Mouse (Mus musculus): ENCODE results near the gene 1700093K21Rik.

The 1700093K21Rik gene

DNA sequence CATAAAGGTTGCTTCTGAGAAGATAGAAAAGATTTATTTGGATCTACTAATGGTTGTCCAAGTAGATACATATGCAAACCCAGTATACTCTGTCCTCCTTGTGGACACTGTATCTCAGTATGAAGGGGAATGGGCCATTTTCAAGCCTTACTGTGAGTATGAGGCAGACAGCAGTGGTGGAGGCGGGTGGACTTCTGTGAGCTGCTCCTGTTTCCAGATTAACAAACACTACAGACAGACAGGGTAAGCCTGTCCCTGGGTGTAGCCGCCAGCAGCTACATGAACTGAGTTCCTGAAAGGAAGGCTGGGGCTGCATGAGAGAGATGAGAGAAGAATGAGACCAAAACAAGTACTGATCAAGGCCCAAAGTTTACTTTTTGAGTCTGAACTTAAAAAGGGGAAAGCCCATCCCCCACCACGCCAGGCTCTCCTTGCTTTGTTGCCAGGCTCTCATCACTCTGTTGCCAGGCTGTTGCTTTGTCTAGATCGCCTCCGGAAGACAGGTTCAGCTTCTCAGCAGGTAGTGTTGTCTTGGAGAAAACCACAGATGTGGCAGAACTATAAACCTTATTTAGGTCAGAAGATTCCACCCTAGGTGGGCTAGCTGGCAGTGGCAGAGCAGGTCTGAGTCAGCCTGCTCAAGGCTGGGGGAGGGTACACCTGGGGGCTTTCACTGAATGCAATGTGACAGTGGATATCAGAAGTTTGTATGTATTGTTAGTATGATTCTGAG lies at the start of gene 1700093K21Rik:
1700093K21Rik (minus strand) TSS at position 683 of the 733 bp plus-strand sequence.
- DNase-seq (ENCODE audit: low read depth, low spot score): peak; percentile 68

DNA sequence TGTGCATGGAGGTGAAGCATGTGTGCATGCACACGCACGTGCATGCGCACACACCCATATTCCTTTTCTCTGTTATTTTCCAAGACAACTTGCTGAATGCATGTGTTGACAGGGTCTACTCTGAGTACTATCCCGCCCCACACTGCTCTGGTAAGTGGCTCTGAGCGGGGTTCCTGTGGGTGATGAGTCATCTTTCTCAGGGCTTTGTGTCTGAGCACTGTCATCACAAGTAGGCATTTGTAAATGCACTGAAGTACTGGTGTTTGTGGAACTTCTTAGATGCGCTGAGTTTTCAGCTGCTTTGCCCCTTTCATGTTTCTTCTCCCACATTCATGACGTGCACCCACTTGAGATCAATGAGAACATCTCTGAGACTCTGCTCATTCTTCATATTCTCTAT lies 49.2 kb upstream of the 1700093K21Rik start:
- DNase-seq (ENCODE audit: low read depth, low spot score): no peak

DNA sequence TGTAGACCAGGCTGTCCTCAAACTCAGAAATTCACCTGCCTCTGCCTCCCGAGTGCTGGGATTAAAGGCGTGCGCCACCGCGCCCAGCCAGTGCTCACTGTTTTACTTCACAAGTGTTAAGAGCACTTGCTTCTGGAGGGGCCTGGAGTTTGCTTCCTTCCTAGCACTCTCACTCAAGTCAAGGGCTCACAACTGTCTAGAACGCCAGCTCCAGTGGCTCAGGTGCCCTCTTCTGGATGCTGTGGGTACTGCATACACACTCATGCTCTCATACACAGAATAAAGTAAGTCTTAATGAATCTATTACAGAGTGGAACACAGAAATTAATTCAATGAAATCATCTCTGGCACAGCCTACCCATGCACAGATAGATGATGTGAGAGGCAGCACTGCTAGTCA lies 44.8 kb upstream of the 1700093K21Rik start:
- DNase-seq (ENCODE audit: low read depth, low spot score): peak; percentile 88

DNA sequence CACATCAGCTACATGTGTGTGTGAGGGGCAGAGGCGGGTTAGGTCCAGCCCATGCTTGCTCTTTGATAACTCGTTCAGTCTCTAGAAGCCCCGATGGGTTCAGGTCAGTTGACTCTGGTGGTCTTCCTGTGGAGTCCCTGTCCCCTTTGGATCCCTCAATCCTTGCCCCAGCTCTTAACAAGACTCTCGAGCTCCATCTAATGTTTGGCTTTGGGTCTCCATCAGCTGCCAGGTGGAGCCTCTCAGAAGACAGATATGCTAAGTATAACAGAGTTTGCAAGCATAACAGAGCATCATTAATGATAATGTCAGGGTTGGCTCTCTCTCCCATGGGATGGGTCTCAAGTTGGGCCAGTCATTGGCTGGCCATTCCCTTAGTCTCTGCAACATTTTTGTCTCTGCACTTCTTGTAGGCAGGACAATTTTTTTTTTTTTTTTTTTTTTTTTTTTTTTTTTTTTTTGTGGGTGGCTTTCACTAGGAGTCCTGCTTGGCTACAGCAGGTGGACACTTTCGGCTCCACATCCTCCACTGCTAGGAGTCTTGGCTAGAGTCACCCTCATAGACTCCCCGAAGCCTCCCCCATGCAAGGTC lies 36.2 kb upstream of the 1700093K21Rik start:
- DNase-seq (ENCODE audit: low read depth, low spot score): peak; percentile 61

DNA sequence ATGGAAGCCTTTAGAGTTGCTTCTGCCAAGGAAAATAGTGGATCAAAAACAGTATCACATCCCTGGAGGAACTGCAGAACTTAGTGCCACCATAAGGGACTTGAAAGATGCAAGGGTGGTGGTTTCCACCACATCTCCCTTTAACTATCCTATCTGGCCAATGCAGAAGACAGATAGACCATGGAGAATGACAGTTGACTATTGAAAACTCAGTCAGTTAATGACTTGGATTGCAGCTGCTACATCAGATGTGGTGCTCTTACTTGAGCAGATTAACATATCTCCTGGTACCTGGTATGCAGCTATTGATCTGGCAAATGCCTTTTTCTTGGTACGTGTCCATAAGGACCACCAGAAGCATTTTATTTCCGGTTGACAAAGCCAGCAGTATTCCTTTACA lies 16.5 kb upstream of the 1700093K21Rik start:
- no peak for DNase-seq (ENCODE audit: low read depth, low spot score)

DNA sequence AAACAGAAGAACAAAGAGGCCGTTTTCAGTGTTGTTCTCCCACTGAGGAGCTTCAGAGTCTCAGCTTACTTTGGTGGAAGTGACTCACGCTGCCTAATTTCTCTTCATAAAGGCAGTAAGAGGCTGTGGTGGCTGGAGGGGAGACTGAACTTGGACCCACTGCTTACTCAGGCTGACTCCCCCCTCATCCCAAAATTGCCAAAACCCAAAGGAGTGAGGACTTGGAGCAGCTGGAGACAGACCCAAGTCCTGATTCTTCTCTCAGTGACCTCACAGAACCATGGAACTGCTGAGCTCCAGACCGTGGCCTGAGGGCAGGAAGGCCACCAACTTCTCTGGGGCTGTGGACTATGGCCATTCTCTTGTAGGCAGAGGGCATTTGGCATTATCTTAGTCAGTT lies 2.0 kb downstream of the 1700093K21Rik start:
- no peak for DNase-seq (ENCODE audit: low read depth, low spot score)

DNA sequence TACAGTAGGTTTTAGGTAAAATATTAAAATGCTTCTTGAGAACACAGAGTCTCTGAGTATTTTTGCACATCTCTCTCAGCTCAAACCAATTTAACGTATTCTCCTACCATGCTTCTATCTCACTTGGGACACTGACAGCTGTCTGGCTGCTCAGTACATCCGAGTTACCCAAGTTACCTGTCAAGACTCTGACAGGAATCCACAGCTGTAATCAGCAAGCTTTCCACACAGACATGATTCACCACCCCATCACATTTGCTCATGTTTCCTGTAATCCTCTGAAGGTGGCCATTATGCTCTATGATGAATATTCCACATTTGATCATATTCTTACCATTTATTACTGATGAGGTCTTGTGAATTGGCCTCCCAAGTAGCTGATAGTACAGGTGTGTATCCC lies 5.6 kb downstream of the 1700093K21Rik start:
- DNase-seq (ENCODE audit: low read depth, low spot score): no peak

DNA sequence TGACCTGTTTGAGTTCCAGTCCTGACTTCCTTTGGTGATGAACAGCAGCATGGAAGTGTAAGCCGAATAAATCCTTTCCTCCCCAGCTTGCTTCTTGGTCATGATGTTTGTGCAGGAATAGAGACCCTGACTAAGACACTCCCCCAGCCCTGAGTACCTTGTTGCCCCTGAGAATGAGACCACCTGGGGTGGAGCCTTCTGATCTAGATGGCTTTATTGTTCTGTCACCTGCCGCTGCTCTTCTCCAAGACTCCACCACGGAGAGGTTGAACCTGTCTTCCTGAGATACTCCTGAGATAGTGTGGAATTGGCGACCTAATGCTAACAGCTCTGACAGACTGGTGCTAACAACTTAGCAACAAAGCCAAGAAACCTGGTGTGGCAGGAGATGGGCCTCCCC lies 6.2 kb downstream of the 1700093K21Rik start:
- peak; percentile 56 for DNase-seq (ENCODE audit: low read depth, low spot score)

DNA sequence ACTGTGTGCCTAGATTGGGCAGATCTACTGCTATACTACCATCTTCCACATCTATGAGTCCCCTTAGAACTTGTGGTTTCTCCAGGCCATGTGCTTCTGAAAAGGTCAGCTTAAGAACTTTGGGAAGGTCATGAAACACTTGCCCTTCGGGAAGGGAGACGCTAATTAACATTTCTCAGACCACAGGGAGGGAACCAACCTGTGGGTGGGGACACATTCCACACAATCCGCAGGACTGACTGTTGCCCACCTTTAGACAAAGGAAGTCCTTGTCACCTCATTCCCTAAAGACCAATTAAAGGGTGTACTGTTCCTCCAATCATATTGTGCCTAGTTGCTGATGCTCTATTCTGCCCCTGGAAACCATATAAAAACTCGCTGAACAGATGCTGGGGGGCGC lies 16.2 kb downstream of the 1700093K21Rik start:
- DNase-seq (ENCODE audit: low read depth, low spot score): peak; percentile 87

DNA sequence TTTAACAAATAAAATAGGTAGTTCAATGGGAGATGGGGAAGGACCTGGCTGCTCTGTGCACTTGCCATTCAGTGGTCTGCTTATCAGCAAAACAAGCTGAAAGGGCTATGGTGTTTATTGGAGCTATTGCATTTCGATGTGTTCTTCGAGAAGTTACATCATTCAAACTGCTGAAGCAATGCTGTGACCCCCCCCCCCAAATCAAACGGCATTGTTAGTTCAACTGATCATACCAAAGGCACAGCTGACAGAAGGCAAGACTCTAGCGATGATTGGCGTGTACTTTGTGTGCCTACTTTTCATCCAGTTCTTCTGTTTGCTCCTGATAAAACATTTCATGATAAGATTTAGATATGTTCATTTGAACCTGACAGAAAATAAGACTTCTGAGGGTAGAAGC lies 22.3 kb downstream of the 1700093K21Rik start:
- no peak for DNase-seq (ENCODE audit: low read depth, low spot score)

DNA sequence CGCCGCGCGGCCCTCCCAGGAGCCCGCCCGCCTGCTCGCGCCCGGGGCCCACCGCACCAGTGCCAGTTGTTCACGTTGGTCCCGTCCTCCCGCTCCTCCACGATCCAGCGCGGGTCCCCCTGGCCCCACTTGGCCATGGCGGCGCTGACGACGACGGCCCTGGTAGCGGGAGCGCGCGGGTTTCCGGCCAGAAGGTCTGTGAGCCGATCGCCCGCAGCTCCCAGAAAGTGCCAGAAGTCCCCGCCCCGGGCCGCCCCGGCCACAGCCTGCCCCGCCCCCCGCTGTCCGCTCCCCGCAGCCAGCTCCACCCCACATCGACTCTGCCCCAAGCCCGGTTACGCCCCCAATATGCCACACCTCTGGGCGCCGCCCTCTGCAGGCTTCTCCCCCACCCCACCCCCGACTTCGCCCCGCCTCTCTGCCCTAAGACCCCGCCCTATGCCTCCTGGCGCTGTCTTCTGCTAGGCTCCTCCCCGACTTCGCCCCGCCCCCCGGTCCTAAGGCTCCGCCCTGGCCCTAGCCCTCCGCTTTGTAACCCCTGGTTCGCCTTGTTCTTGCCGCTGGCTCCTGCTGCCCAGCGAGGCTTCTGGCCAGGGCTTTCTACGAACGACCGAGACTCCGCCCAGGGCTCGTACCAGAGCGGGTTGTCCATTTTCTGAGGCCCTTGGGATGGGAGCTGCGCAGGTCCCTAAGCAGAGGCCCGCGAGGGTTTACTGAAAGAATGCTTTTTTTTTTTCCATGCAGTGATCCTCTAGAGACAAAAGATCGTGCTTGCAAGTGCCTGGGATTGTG lies 23.0 kb downstream of the 1700093K21Rik start, which contains the start of gene Ahsa2:
Ahsa2 (minus strand) TSS at position 313 of the 792 bp plus-strand sequence.
- peak; percentile 97 for DNase-seq (ENCODE audit: low read depth, low spot score)

DNA sequence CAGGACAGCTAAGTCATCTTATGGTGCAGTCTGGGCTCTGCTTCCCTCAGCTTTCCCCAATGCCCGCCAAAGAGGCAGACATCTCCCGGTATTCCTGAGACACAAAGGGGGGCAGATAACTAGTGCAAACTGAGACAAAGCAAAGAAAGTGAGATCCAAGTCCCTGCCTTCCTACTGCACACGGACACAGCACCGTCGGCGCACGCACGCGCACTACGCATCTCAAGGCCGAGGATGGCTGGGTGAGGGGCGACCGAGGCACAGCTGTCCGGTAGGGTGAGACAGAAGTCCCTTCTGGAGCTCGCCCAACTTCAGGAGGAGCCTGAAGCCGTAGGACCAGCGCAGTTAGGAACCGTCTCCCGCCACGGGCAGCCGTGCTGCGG lies 23.6 kb downstream of the 1700093K21Rik start:
- peak; percentile 85 for DNase-seq (ENCODE audit: low read depth, low spot score)

DNA sequence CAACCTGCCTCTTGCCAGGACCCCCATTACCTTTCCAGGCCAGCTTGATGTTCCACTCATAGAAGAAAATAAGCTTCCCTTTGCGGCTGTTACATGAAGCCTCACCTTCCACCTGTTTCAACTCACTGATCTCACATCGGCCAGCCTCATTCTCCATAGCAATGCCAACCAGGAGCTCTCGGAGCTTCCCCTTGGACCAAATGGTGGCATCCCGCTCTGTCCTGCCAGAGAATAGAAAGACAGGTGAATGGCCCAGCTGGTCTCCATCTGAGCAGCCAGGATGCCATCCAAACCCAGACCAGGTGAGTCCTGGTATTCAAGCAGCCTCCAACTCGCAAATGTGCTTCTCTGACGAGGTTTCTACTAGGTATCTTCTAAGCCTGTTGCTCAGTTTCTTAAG lies 24.3 kb downstream of the 1700093K21Rik start:
- DNase-seq (ENCODE audit: low read depth, low spot score): no peak

DNA sequence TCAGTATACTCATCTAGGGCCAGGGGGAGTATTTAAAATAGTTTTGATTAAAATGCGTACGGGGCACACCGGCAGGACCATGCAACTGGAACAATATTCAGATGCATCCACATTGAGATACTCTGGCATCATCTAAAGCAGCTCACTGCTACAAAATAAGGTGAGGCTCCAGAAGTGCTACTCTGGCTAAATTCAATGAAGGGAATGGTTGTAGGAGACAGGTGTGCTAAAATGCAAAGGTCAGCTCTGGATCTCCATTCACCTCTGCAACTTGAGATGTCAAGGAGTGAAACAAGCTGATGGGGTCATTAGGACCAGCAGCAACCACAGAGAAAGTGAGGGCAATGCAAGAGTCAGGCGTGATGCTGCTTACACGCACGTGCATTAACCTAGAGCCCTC lies 25.7 kb downstream of the 1700093K21Rik start:
- DNase-seq (ENCODE audit: low read depth, low spot score): no peak

DNA sequence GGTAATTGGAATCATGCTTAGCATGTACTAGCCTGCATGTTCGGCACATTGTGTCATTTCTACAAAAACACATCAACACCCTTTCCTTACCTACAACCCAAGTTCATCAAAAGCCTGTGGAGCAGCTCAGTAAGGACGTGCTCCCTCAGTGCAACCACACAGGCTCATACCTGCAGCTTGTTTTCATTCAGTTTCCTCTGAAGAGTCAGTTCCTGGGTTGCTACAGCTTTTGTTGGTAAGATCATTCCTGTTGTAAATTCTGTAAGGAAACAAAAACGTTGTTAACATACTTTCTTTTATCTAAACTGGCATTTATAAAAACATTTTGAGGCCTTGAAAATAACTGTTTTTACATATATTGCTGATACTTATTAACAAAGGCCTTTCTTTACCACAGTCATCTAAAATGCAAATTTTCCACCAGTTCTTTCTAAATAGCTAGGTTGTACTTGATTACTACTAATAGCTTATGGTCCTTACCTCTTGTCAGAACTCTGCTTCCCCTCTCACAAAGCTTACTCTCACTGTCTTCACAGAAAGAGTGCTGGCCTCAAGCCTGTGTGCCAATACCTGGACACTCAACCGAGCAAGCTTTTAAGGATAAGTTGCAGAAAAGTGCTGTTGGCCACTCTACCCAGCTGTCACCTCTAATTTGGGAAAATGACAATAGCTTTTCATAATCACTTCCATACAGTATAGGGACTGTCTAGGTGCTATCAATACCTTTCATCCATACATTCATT lies 28.7 kb downstream of the 1700093K21Rik start:
- DNase-seq (ENCODE audit: low read depth, low spot score): no peak

DNA sequence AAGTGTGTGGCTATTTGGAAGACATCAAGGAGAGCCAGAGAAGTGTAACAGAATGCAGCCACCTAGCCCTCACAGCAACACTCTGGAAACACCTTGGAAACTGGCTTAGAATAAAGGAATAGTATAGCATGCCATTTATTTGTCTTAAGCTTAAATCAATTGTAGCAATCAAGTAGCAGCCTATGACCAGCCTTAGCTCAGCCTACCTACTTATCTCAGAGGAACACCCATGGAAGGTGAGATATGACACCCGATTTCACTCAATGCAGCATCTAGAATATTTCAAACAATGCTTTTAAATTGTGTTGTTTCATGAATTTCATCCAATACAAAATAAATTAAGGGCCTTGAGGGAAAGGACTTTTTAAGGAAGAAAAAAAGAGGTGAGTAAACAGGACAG lies 31.0 kb downstream of the 1700093K21Rik start:
- DNase-seq (ENCODE audit: low read depth, low spot score): no peak
